Mouse (Mus musculus) adrenal gland, adult (tissue): ENCODE measurements at regions not wholly inside any gene's neighbourhood (a gene's known extent, or its start where the extent isn't known, plus 50 kb on each side); places are given as distances from the start of the nearest gene placed in this dataset.

ENCODE experiments used
- DNase-seq, 2 experiments: peaks; one replicate each; pipeline ENCODE4 v3.0.0; 2022 to 2023; ENCODE audit warnings: low spot score in 1 of 2; ENCODE audit not compliant: inconsistent age in 2 of 2

- DNase-seq, result no peak
Observed at GRCm38 (mm10) chr5:146636859-146637258, 51.8 kb upstream of the Gpr12 start.
